Mouse (Mus musculus): ENCODE measurements around the gene Gm21988. TPM values are rescaled to one million over a fixed set of nuclear protein-coding genes. Genes with fewer than 3 reads are reported as not detected.

The Gm21988 gene
- total RNA-seq, 1 experiment, result 2.4 TPM

DNA sequence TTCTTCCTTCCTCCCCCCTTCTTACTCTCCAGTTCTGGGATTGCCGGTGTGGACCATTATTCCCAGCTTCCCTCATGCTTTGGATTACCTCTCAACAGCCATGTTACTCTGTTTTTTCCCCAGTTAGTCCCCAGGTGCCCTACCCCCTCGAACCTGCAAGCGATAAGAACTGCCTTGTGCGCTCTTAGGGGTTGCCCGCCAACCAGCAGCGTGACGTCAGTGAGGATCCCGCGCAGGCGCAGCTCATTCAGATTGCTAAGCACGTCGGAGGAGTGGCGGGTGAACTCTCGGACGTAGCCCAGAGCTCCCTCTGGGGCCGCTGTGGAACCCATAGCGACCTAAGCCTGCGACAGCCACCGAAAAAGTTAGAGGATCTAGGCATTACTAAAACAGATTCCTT, 10.8 kb downstream of the Gm21988 start:
- Histone ChIP-seq H3K36me3 (ENCODE audit: control insufficient read depth, insufficient read depth, low read length, poor library complexity, severe bottlenecking) (no peaks in the 10 kb centered on the region; the same call in 1 of the 2 replicates), H3K4me3 (ENCODE audit: insufficient read depth in 1 of 2, low read depth in 1 of 2, low read length in 2 of 2, poor library complexity in 1 of 2, severe bottlenecking in 1 of 2) (peak overlapping the region; percentile 72 to 81), H3K9ac (ENCODE audit: insufficient read depth, low read depth, low read length, poor library complexity, severe bottlenecking) (peak overlapping the region; percentile 76), H3K27ac (ENCODE audit: insufficient read depth, low read depth, low read length, poor library complexity, severe bottlenecking) (no peak overlapping the region), H3K4me1 (ENCODE audit: control insufficient read depth in 2 of 2, insufficient read depth in 2 of 2, low read length in 2 of 2, poor library complexity in 1 of 2) (peaks cover 9 to 25% of the 10 kb centered on the region in 2 experiments), H3K9me3 (ENCODE audit: control insufficient read depth, insufficient read depth, low read depth, low read length) (no peaks in the 10 kb centered on the region)
- peak; percentile 86 for DNase-seq (ENCODE audit: low read depth, low spot score)
- in situ Hi-C loops (cut with MboI; ENCODE audit: low sequenced_read_pairs in 2 of 2, unreplicated experiment in 2 of 2), result no loop called here
- TF ChIP-seq ZNF384 (IDR thresholded peaks at IDR 0.05; ENCODE audit: low read depth, low read length), result no peak
- TF ChIP-seq ZC3H11A (IDR thresholded peaks at IDR 0.05; ENCODE audit: borderline replicate concordance, low read depth, low read length), result no peak
- TF ChIP-seq CHD2 (IDR thresholded peaks at IDR 0.05; ENCODE audit: low read depth, low read length), result no peak
- TF ChIP-seq MAFK (IDR thresholded peaks at IDR 0.05; ENCODE audit: insufficient read depth, low read depth, low read length), result no peak
- no peak for TF ChIP-seq HCFC1 (IDR thresholded peaks at IDR 0.05; ENCODE audit: borderline replicate concordance, insufficient read depth, low read length)

GRCm38 (mm10) chr11:70227661-70228245, 11.9 kb downstream of the Gm21988 start:
- H3K36me3 ChIP-seq (ENCODE audit: control insufficient read depth, insufficient read depth, low read length, poor library complexity, severe bottlenecking), result peaks cover 5% of the 10 kb centered on the region; the same call in 1 of the 2 replicates
- DNase-seq (ENCODE audit: low read depth, low spot score), result no peak
- in situ Hi-C loops (cut with MboI; ENCODE audit: low sequenced_read_pairs in 2 of 2, unreplicated experiment in 2 of 2), result no loop called here
- H3K9me3 ChIP-seq (ENCODE audit: control insufficient read depth, insufficient read depth, low read depth, low read length), result no peaks in the 10 kb centered on the region
- peaks cover 6 to 22% of the 10 kb centered on the region in 2 experiments for H3K4me1 ChIP-seq (ENCODE audit: control insufficient read depth in 2 of 2, insufficient read depth in 2 of 2, low read length in 2 of 2, poor library complexity in 1 of 2)
- H3K4me3 ChIP-seq (ENCODE audit: insufficient read depth in 1 of 2, low read depth in 1 of 2, low read length in 2 of 2, poor library complexity in 1 of 2, severe bottlenecking in 1 of 2), result no peak overlapping the region
- H3K9ac ChIP-seq (ENCODE audit: insufficient read depth, low read depth, low read length, poor library complexity, severe bottlenecking), result no peak overlapping the region
- TF ChIP-seq CHD2 (IDR thresholded peaks at IDR 0.05; ENCODE audit: low read depth, low read length), result no peak
- no peak overlapping the region for H3K27ac ChIP-seq (ENCODE audit: insufficient read depth, low read depth, low read length, poor library complexity, severe bottlenecking)

- Histone ChIP-seq H3K9ac (ENCODE audit: insufficient read depth, low read depth, low read length, poor library complexity, severe bottlenecking) (no peak overlapping the region), H3K4me1 (ENCODE audit: control insufficient read depth in 2 of 2, insufficient read depth in 2 of 2, low read length in 2 of 2, poor library complexity in 1 of 2) (peaks cover 7 to 23% of the 10 kb centered on the region in 2 experiments), H3K9me3 (ENCODE audit: control insufficient read depth, insufficient read depth, low read depth, low read length) (no peaks in the 10 kb centered on the region), H3K36me3 (ENCODE audit: control insufficient read depth, insufficient read depth, low read length, poor library complexity, severe bottlenecking) (peaks cover 5% of the 10 kb centered on the region; the same call in 1 of the 2 replicates), H3K27ac (ENCODE audit: insufficient read depth, low read depth, low read length, poor library complexity, severe bottlenecking) (no peak overlapping the region), H3K4me3 (ENCODE audit: insufficient read depth in 1 of 2, low read depth in 1 of 2, low read length in 2 of 2, poor library complexity in 1 of 2, severe bottlenecking in 1 of 2) (no peak overlapping the region)
- no peak for DNase-seq (ENCODE audit: low read depth, low spot score)
- TF ChIP-seq ZNF384 (IDR thresholded peaks at IDR 0.05; ENCODE audit: low read depth, low read length), result no peak
- no peak for TF ChIP-seq CHD2 (IDR thresholded peaks at IDR 0.05; ENCODE audit: low read depth, low read length)
- TF ChIP-seq ZC3H11A (IDR thresholded peaks at IDR 0.05; ENCODE audit: borderline replicate concordance, low read depth, low read length), result no peak
- TF ChIP-seq HCFC1 (IDR thresholded peaks at IDR 0.05; ENCODE audit: borderline replicate concordance, insufficient read depth, low read length), result no peak
- TF ChIP-seq MAFK (IDR thresholded peaks at IDR 0.05; ENCODE audit: insufficient read depth, low read depth, low read length), result no peak
- in situ Hi-C loops (cut with MboI; ENCODE audit: low sequenced_read_pairs in 2 of 2, unreplicated experiment in 2 of 2), result no loop called here
Measured at GRCm38 (mm10) chr11:70227126-70227525, 12.5 kb downstream of the Gm21988 start.

DNA sequence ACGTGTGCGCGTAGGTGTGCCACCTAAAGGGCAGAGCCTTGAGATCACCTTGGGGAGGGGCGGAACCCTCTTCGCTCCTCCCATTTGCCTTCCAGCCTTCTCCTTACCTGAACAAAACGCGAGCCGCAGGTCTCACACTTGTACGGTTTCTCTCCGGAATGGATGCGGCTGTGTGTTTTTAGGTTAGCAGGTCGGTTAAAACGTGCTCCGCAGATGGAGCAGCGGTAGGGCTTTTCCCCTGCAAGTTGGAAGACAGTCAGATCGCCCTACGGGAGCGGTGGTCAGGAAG, 13.1 kb downstream of the Gm21988 start:
- H3K4me1 ChIP-seq (ENCODE audit: control insufficient read depth in 2 of 2, insufficient read depth in 2 of 2, low read length in 2 of 2, poor library complexity in 1 of 2), result peaks cover 8 to 23% of the 10 kb centered on the region in 2 experiments
- H3K36me3 ChIP-seq (ENCODE audit: control insufficient read depth, insufficient read depth, low read length, poor library complexity, severe bottlenecking), result peaks cover 5% of the 10 kb centered on the region; the same call in 1 of the 2 replicates
- in situ Hi-C loops (cut with MboI; ENCODE audit: low sequenced_read_pairs in 2 of 2, unreplicated experiment in 2 of 2), result no loop called here
- H3K9ac ChIP-seq (ENCODE audit: insufficient read depth, low read depth, low read length, poor library complexity, severe bottlenecking), result peak overlapping the region; percentile 61
- H3K27ac ChIP-seq (ENCODE audit: insufficient read depth, low read depth, low read length, poor library complexity, severe bottlenecking), result no peak overlapping the region
- peak overlapping the region; percentile 3 to 49 for H3K4me3 ChIP-seq (ENCODE audit: insufficient read depth in 1 of 2, low read depth in 1 of 2, low read length in 2 of 2, poor library complexity in 1 of 2, severe bottlenecking in 1 of 2)
- H3K9me3 ChIP-seq (ENCODE audit: control insufficient read depth, insufficient read depth, low read depth, low read length), result no peaks in the 10 kb centered on the region
- DNase-seq (ENCODE audit: low read depth, low spot score), result no peak
- no peak for TF ChIP-seq CHD2 (IDR thresholded peaks at IDR 0.05; ENCODE audit: low read depth, low read length)
- no peak for TF ChIP-seq ZNF384 (IDR thresholded peaks at IDR 0.05; ENCODE audit: low read depth, low read length)
- no peak for TF ChIP-seq ZC3H11A (IDR thresholded peaks at IDR 0.05; ENCODE audit: borderline replicate concordance, low read depth, low read length)
- no peak for TF ChIP-seq MAFK (IDR thresholded peaks at IDR 0.05; ENCODE audit: insufficient read depth, low read depth, low read length)
- TF ChIP-seq HCFC1 (IDR thresholded peaks at IDR 0.05; ENCODE audit: borderline replicate concordance, insufficient read depth, low read length), result no peak
